Mouse (Mus musculus): ENCODE data around the gene Endod1. TPM values are rescaled to one million over a fixed set of nuclear protein-coding genes. Genes with fewer than 3 reads are reported as not detected.
A peak's percentile ranks its signal among the peaks of the same experiment; 100 is the strongest.

Gene Endod1
- polyA plus RNA-seq, 1 experiment from 2014 or later: 9.4 TPM

DNA sequence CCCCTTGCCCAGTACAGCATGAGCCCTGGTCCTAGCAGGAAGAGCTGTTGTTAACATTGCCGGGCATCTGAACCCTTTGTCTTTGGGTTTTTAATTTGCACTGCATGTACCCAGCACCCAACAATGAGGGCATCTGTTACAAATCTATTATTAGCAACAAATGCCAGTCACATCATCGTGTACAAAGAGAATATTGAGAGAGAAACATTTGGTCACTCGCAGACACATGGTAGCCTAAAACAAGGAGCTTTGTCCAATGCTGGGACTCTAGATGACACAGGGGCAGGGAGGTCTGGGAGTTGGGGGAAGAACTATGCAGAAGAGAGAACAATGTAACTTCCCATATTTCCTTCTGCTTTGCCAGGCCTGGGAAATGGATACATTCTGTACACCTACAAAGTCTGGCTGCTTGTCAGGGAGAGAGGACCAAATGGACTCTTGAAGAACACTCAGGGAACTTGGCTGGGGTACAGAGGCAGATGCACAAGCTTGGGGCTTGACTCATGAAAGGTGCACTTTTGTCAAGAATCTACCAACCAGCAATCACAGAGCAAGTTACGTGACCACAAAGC lies 7.8 kb upstream of the Endod1 start:
- H3K27ac ChIP-seq: no peak overlapping the region
- no peak overlapping the region for H3K4me3 ChIP-seq (ENCODE audit: inconsistent target)
- H3K79me2 ChIP-seq (ENCODE audit: inconsistent target): no peaks in the 10 kb centered on the region
- H3K36me3 ChIP-seq (ENCODE audit: inconsistent target): no peaks in the 10 kb centered on the region
- WGBS (ENCODE audit: missing documents): 86% methylated on average over 4 of the region's 4 CpGs

GRCm38 (mm10) chr9:14388001-14388400 lies 6.7 kb upstream of the Endod1 start:
- 100% methylated on average over 1 of the region's 1 CpGs for WGBS (ENCODE audit: missing documents)
- Histone ChIP-seq H3K27ac (no peak overlapping the region), H3K36me3 (ENCODE audit: inconsistent target) (no peaks in the 10 kb centered on the region), H3K4me3 (ENCODE audit: inconsistent target) (no peak overlapping the region), H3K79me2 (ENCODE audit: inconsistent target) (no peaks in the 10 kb centered on the region)

- H3K36me3 ChIP-seq (ENCODE audit: inconsistent target): no peaks in the 10 kb centered on the region
- WGBS (ENCODE audit: missing documents): 92% methylated on average over 9 of the region's 9 CpGs
- H3K79me2 ChIP-seq (ENCODE audit: inconsistent target): no peaks in the 10 kb centered on the region
- H3K27ac ChIP-seq: no peak overlapping the region
- H3K4me3 ChIP-seq (ENCODE audit: inconsistent target): no peak overlapping the region
Observed at GRCm38 (mm10) chr9:14386831-14387230, 5.5 kb upstream of the Endod1 start.

DNA sequence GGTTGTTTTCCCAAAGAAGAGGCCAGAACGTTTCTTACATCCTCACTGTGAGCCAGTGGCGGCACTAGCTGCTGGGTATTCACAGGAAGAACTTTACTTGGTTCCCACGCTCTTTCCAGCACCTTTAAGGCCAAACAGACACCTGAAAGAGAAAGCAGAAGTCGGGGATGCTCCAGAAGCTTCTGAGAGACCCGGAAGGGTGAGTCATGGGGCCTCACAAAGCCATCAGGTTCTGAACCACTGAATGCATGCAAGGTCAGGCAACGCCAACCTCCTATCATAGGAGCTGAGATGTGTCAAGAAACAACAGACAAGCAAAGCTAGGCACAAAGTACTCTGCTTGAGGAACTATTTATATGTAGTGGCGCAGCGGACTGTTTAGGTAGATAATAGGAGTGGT lies 4.4 kb upstream of the Endod1 start:
- H3K79me2 ChIP-seq (ENCODE audit: inconsistent target): no peaks in the 10 kb centered on the region
- H3K4me3 ChIP-seq (ENCODE audit: inconsistent target): no peak overlapping the region
- WGBS (ENCODE audit: missing documents): 64% methylated on average over 6 of the region's 8 CpGs
- H3K27ac ChIP-seq: no peak overlapping the region
- no peaks in the 10 kb centered on the region for H3K36me3 ChIP-seq (ENCODE audit: inconsistent target)

GRCm38 (mm10) chr9:14383186-14383920 lies 2.0 kb upstream of the Endod1 start:
- Histone ChIP-seq H3K79me2 (ENCODE audit: inconsistent target) (peaks cover 17% of the 10 kb centered on the region), H3K4me3 (ENCODE audit: inconsistent target) (no peak overlapping the region), H3K36me3 (ENCODE audit: inconsistent target) (no peaks in the 10 kb centered on the region), H3K27ac (no peak overlapping the region)
- WGBS (ENCODE audit: missing documents): 100% methylated on average over 4 of the region's 4 CpGs

DNA sequence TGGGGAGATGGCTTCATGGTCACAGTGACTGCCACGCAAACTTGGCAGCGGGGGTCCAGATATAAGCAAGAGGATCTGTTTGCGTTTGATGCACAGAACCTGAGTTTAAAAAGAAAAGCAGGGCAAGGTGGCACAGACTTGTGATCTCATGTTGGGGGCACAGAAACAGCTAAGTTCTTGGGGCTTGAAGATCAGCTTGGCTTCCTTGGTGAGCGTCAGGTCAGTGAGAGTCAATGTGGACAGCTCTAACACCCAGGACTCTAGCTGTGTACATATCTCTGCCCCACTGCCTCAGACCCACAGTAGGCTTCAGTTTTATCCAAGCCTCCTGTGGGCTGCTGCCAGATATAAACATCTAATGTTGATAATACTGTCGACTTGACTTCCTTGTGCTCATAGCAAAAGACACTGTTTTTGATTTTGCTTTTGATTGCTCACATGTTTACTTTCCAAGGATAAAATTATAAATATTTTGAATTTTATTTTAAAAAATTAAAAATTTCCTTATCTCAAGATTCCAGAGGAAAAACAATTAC lies 1.0 kb upstream of the Endod1 start:
- peaks cover 23% of the 10 kb centered on the region for H3K79me2 ChIP-seq (ENCODE audit: inconsistent target)
- H3K36me3 ChIP-seq (ENCODE audit: inconsistent target): no peaks in the 10 kb centered on the region
- no peak overlapping the region for H3K27ac ChIP-seq
- 96% methylated on average over 5 of the region's 5 CpGs for WGBS (ENCODE audit: missing documents)
- no peak overlapping the region for H3K4me3 ChIP-seq (ENCODE audit: inconsistent target)

GRCm38 (mm10) chr9:14380386-14381285 lies 671 bp downstream of the Endod1 start:
- H3K4me3 ChIP-seq (ENCODE audit: inconsistent target): peak overlapping the region; percentile 55
- H3K79me2 ChIP-seq (ENCODE audit: inconsistent target): peaks cover 26% of the 10 kb centered on the region
- H3K36me3 ChIP-seq (ENCODE audit: inconsistent target): no peaks in the 10 kb centered on the region
- H3K27ac ChIP-seq: peak overlapping the region; percentile 41
- WGBS (ENCODE audit: missing documents): 1% methylated on average over 75 of the region's 76 CpGs

DNA sequence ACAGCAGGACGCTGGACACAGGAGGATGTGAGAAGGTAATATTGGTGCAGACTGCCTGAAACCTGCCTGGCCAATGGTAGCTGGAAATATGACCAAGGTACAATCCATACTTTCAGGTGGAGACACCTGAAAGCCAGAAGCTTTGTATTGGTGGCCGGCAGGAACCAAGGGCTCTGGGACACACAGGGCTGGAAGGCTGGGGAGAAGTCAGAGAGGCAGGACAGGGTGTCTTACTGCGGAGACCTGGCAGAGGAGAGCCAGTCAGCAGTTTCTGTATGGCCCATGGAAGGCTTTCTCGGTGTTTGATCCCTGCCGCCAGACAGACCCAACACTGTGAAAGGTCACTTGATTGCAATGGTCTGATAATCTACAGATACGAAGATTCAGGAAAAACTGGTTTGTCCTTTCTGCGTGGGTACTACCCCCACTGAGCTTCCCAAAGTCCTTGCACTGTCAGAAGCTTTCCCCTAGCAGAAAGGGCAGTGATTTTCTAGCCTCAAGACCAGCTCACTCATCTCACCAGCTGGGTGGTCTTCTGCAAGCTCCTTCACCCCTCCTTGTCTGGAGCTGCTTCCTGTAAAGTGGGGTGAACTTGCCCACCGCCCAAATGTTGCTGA lies 1.4 kb downstream of the Endod1 start:
- Histone ChIP-seq H3K4me3 (ENCODE audit: inconsistent target) (peak overlapping the region; percentile 55), H3K79me2 (ENCODE audit: inconsistent target) (peaks cover 26% of the 10 kb centered on the region), H3K36me3 (ENCODE audit: inconsistent target) (no peaks in the 10 kb centered on the region), H3K27ac (0 out of 2 replicates have a peak overlapping the region, but pooled peaks have one; percentile 15)
- WGBS (ENCODE audit: missing documents): 49% methylated on average over 8 of the region's 8 CpGs

GRCm38 (mm10) chr9:14378151-14378550 lies 3.2 kb downstream of the Endod1 start:
- Histone ChIP-seq H3K36me3 (ENCODE audit: inconsistent target) (no peaks in the 10 kb centered on the region), H3K27ac (no peak overlapping the region), H3K79me2 (ENCODE audit: inconsistent target) (peaks cover 26% of the 10 kb centered on the region), H3K4me3 (ENCODE audit: inconsistent target) (no peak overlapping the region)
- WGBS (ENCODE audit: missing documents): 93% methylated on average over 2 of the region's 2 CpGs

DNA sequence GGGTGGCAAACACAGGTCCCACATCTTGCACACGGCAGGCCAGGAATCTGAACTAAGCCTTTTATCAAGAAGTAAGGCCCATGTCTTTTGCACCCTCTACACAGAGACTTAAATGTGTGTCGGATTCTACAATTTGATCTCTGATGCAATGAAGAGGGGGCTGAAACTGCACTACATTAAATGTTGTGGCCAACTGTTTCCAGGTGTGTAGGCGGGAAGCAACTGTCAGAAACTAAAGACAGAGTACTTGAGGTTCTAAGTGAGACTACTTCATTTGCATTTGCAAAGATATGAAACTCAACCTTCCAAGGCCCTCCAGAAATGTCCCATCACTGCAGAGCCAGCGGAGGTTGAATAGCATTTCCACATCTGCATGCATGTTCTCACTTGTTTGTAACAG lies 5.2 kb downstream of the Endod1 start:
- H3K36me3 ChIP-seq (ENCODE audit: inconsistent target): no peaks in the 10 kb centered on the region
- H3K79me2 ChIP-seq (ENCODE audit: inconsistent target): peaks cover 26% of the 10 kb centered on the region
- H3K27ac ChIP-seq: no peak overlapping the region

DNA sequence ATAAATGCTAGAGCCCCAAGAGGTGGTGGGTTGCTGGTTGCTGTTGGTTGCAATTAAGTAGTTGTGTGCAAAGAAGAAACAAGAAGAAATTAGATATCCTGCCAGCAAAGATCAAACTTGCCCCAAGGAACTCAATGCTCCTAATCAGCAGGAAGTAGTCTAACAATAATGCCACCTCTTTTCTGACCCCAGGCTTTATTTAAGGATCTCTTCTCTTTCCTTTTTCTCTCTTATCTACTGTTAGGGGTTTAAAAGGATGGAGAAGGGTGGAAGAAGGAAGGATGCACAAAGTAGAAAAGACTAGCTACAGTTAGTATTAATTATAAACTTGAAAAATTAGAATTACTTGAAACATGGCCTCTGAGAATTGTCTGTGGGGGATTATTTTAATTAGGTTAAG lies 8.9 kb downstream of the Endod1 start:
- 0 out of 2 replicates have a peak, but pooled peaks cover 4% of the 10 kb centered on the region for H3K79me2 ChIP-seq (ENCODE audit: inconsistent target)
- no peak overlapping the region for H3K27ac ChIP-seq
- H3K4me3 ChIP-seq (ENCODE audit: inconsistent target): no peak overlapping the region
- no peaks in the 10 kb centered on the region for H3K36me3 ChIP-seq (ENCODE audit: inconsistent target)

More for the DNA sequence above, 5.2 kb downstream of the Endod1 start:
- H3K4me3 ChIP-seq (ENCODE audit: inconsistent target): no peak overlapping the region
- 91% methylated on average over 4 of the region's 4 CpGs for WGBS (ENCODE audit: missing documents)

DNA sequence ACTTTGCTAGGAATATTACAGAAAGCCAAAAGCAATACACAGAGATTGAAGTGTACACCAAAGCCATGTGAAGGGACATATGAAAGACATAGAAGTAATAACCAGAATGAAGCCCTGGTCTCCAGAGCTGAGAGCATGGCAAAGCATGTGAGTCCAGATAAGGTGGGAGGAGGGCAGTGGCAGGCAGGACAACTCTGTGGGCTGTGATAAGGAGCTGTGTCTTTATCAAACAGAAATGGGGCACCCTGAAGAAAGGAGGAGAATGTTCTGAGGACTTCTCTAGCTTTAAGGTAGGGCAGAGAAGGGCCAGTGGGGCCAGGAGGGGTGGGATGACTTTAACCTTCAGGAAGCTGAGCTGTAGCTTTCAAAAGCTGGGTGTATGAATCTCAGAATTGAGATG lies 12.0 kb downstream of the Endod1 start:
- Histone ChIP-seq H3K79me2 (ENCODE audit: inconsistent target) (no peaks in the 10 kb centered on the region), H3K4me3 (ENCODE audit: inconsistent target) (no peak overlapping the region), H3K36me3 (ENCODE audit: inconsistent target) (no peaks in the 10 kb centered on the region), H3K27ac (no peak overlapping the region)

DNA sequence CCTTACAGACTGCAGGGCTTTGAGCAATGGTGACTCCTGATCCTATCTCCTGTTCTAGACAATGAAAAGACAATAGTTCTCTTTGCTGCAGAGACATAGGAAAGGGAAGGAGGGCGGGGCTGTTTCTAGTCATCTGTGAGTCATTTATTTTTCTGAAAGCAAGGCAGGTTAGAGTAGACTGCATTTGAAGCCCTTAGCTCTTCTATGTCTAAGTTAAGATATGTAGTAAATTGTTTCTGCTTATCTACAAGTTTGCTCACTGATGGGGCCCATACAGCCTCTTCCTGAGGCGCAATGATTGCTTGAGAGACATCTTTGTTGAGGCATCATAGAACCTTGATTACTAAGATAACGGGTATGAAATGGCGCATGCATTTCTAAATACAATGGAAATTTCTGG lies 13.5 kb downstream of the Endod1 start:
- Histone ChIP-seq H3K79me2 (ENCODE audit: inconsistent target) (no peaks in the 10 kb centered on the region), H3K27ac (peak overlapping the region; percentile 16), H3K4me3 (ENCODE audit: inconsistent target) (no peak overlapping the region), H3K36me3 (ENCODE audit: inconsistent target) (no peaks in the 10 kb centered on the region)
- WGBS (ENCODE audit: missing documents): 94% methylated on average over 4 of the region's 4 CpGs

- WGBS (ENCODE audit: missing documents): 25% methylated on average over 4 of the region's 4 CpGs
- Histone ChIP-seq H3K4me3 (ENCODE audit: inconsistent target) (no peak overlapping the region), H3K36me3 (ENCODE audit: inconsistent target) (no peaks in the 10 kb centered on the region), H3K79me2 (ENCODE audit: inconsistent target) (no peaks in the 10 kb centered on the region), H3K27ac (peak overlapping the region; percentile 55)
Observed at GRCm38 (mm10) chr9:14365481-14366125, 15.7 kb downstream of the Endod1 start.
